Mouse (Mus musculus) embryonic facial prominence, embryonic 12.5 days (tissue): ENCODE results near the gene Spesp1. TPM values are rescaled to one million over a fixed set of nuclear protein-coding genes. Genes with fewer than 3 reads are reported as not detected.

Experiments used
- ATAC-seq: fragments of 200-750 bp; cut with Nextera tagmentation; 2 replicates; pipeline ENCODE4 v1.8.0; 2017; ENCODE audit not compliant: insufficient number of reproducible peaks, insufficient read depth, low FRiP score, low TSS enrichment
- H3K27ac ChIP-seq: fragments of 300-500 bp; sonication (generic); 2 replicates; pipeline ENCODE4 v1.5.1; 2016; ENCODE audit warnings: mild to moderate bottlenecking
- H3K27me3 ChIP-seq: fragments of 300-500 bp; sonication (generic); 2 replicates; pipeline ENCODE4 v1.6.1; 2016; ENCODE audit warnings: mild to moderate bottlenecking, moderate library complexity
- H3K36me3 ChIP-seq: fragments of 300-500 bp; sonication (generic); 2 replicates; pipeline ENCODE4 v1.6.1; 2016; ENCODE audit warnings: mild to moderate bottlenecking
- H3K4me1 ChIP-seq: fragments of 300-500 bp; sonication (generic); 2 replicates; pipeline ENCODE4 v1.6.1; 2016
- H3K4me2 ChIP-seq: fragments of 300-500 bp; sonication (generic); replicated peaks from 2 replicates; pipeline ENCODE4 v1.6.1; 2016; ENCODE audit warnings: mild to moderate bottlenecking, moderate library complexity
- H3K4me3 ChIP-seq: fragments of 300-500 bp; sonication (generic); 2 replicates; pipeline ENCODE4 v1.5.1; 2016; ENCODE audit warnings: mild to moderate bottlenecking
- H3K9ac ChIP-seq: fragments of 300-500 bp; sonication (generic); 2 replicates; pipeline ENCODE4 v1.6.1; 2016; ENCODE audit warnings: mild to moderate bottlenecking, moderate library complexity
- H3K9me3 ChIP-seq: fragments of 300-500 bp; sonication (generic); 2 replicates; pipeline ENCODE4 v1.6.1; 2016; ENCODE audit warnings: mild to moderate bottlenecking, moderate library complexity
- WGBS: fragments of 180-500 bp; shearing (Covaris S2); methylation state at CpG from one replicate; pipeline ENCODE4 v1.1.7; 2016; 5-methylcytosine and 5-hydroxymethylcytosine counted together
- polyA plus RNA-seq: library from polyadenylated mRNA; unstranded; fragments of >200 nt; fragmentation: Nextera tagmentation; extraction: Ambion mirVana; gene quantifications from 2 replicates; pipeline ENCODE4 v1.2.1, GENCODE M21; 2016

The Spesp1 gene
- not detected in 2 replicates for polyA plus RNA-seq

DNA sequence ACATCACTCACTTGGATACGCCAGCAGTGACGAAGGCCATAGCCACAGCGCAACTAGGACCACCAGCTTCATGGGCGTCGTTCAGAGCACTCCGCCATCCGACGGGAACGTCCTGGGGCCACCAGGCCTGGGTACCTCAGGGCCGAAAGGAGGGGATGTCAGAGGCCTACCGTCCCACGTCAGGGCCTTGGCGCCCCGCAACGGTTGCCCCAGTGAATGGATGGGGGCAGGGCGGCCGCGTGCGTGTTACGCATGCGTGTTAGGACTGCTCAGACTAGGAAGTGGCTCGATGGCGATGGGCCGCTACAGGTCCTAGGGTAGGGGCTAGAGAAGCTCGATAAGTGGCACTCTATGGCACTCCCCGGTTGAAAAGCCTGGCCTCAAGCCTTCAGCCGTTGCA, at the start of gene Spesp1:
Spesp1 (minus strand) TSS at position 218 of the 400 bp plus-strand sequence.
- no peak within 1 kb of the TSS for H3K4me3 ChIP-seq
- no peak within 1 kb of the TSS for H3K9ac ChIP-seq
- H3K27me3 ChIP-seq = no peaks in the 10 kb centered on the region
- H3K4me1 ChIP-seq = no peaks in the 10 kb centered on the region
- no peaks in the 10 kb centered on the region for H3K9me3 ChIP-seq
- no peak within 1 kb of the TSS for H3K4me2 ChIP-seq
- WGBS = 87% methylated on average over 27 of the region's 27 CpGs
- ATAC-seq = peak; percentile 28; the same call in 1 of the 2 replicates
- H3K27ac ChIP-seq = no peak within 1 kb of the TSS
- no peaks in the 10 kb centered on the region for H3K36me3 ChIP-seq

DNA sequence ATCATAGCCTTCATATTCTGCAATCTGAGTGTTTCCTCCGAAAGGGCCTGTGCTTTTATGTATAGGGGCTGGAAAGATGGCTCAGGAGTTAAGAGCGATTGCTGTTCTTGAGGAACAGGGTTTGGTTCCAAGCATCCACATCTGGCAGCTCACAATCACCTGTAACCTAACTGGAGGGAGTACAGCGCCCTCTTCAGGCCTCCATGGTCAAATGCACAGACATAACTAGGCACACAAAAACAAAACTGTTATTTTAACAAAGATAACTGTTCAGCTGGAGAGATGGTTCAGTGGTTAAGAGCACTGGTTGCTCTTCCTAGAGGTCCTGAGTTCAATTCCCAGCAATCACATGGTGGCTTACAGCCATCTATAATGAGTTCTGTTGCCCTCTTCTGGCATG, 44.0 kb upstream of the Spesp1 start:
- H3K36me3 ChIP-seq = no peaks in the 10 kb centered on the region
- no peaks in the 10 kb centered on the region; the same call in 1 of the 2 replicates for H3K9me3 ChIP-seq
- no peak for ATAC-seq
- H3K9ac ChIP-seq = no peak overlapping the region
- WGBS = 69% methylated on average over 3 of the region's 3 CpGs
- H3K4me2 ChIP-seq = no peak overlapping the region
- H3K4me3 ChIP-seq = no peak overlapping the region
- H3K4me1 ChIP-seq = no peaks in the 10 kb centered on the region
- H3K27me3 ChIP-seq = no peaks in the 10 kb centered on the region
- no peak overlapping the region for H3K27ac ChIP-seq

DNA sequence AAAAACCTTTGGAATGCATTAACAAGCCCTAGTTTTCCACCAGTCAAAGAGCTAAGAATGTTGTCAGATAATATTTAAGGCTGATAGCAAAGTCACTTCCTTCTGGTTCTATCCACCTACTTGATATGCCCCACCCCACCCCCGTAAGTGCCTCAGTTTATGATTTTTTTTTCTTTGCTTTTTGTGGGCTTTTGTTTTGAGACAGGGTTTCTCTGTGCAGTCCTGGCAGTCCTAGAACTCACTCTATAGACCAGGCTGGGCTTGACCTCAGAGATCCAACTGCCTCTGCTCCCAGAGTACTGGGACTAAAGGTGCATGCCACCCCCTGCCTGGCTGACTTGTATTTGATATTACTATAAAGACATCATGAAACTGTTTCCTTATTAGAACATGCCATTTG, 41.8 kb upstream of the Spesp1 start:
- no peak overlapping the region for H3K4me2 ChIP-seq
- no peak for ATAC-seq
- H3K4me1 ChIP-seq = no peaks in the 10 kb centered on the region
- WGBS = 83% methylated on average over 1 of the region's 1 CpGs
- no peak overlapping the region for H3K4me3 ChIP-seq
- H3K9me3 ChIP-seq = no peaks in the 10 kb centered on the region; the same call in 1 of the 2 replicates
- H3K36me3 ChIP-seq = no peaks in the 10 kb centered on the region
- no peak overlapping the region for H3K27ac ChIP-seq
- no peaks in the 10 kb centered on the region for H3K27me3 ChIP-seq
- H3K9ac ChIP-seq = no peak overlapping the region

DNA sequence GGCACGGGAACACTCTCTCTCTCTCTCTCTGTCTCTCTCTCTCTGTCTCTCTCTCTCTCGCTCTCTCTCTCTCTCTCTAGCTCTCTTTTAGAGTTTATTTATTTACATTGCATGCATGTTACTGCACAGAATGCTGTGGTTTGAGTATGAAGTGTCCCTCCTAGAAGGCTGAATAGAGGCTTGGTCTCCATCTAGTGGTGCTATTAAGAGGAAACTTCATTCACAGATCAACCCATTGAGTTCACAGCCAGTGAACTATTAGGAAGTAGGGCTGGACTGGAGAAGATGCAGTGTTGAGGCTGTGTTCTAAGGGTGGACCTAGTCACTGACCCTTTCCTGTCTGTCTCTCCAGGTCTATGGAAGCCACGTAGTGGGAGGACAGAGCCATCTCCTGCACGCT, 36.7 kb upstream of the Spesp1 start:
- no peak for ATAC-seq
- WGBS = 78% methylated on average over 4 of the region's 4 CpGs
- no peak overlapping the region for H3K4me2 ChIP-seq
- H3K9me3 ChIP-seq = no peaks in the 10 kb centered on the region; the same call in 1 of the 2 replicates
- H3K4me3 ChIP-seq = no peak overlapping the region
- H3K27me3 ChIP-seq = no peaks in the 10 kb centered on the region
- no peak overlapping the region for H3K27ac ChIP-seq
- H3K36me3 ChIP-seq = no peaks in the 10 kb centered on the region
- no peak overlapping the region for H3K9ac ChIP-seq
- no peaks in the 10 kb centered on the region for H3K4me1 ChIP-seq

DNA sequence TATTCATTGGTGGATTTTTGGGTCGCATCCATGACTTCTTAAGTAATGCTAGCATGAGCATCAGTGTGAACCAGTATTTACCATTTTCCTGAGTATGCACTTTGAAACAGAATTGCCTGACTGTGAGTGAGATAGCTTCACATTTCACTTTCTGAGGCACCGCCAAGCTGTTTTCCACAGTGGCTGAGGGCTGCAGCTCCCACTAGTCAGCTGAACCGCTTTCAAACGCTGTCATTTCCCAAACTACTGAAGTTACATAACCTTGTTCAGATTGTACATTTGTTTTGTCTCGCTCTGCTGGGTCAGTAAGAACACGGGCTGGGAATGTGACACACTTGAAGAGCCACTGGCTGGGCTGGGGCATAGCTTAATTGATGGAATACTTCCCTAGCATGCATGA, 33.5 kb upstream of the Spesp1 start:
- WGBS = 88% methylated on average over 6 of the region's 6 CpGs
- no peak overlapping the region for H3K9ac ChIP-seq
- H3K27me3 ChIP-seq = no peaks in the 10 kb centered on the region
- no peaks in the 10 kb centered on the region for H3K36me3 ChIP-seq
- H3K4me2 ChIP-seq = no peak overlapping the region
- no peak overlapping the region for H3K4me3 ChIP-seq
- no peak overlapping the region for H3K27ac ChIP-seq
- no peaks in the 10 kb centered on the region for H3K4me1 ChIP-seq
- no peaks in the 10 kb centered on the region for H3K9me3 ChIP-seq
- no peak for ATAC-seq

DNA sequence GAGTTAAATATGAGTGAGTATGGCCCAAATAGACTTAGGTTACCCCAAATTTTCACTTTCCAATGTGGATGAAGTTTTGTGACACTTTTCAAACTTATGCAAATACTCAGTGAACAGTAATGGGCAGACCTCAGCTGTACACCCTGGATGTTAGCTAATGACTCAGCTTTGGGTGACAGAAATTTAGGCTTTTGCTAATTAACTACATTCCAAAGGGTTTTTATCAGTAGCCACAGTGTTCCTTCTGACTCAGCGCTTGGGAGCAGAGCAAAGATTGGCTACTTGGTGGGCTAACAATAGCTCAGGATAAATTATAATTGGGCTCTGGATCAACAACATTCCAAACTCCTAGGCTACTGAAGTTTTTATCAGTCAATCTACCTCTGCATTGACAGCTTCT, 14.9 kb upstream of the Spesp1 start:
- H3K4me1 ChIP-seq = no peaks in the 10 kb centered on the region
- no peaks in the 10 kb centered on the region for H3K27me3 ChIP-seq
- H3K9ac ChIP-seq = no peak overlapping the region
- no peak overlapping the region for H3K4me2 ChIP-seq
- no peaks in the 10 kb centered on the region for H3K36me3 ChIP-seq
- no peak for ATAC-seq
- H3K9me3 ChIP-seq = no peaks in the 10 kb centered on the region
- 74% methylated on average over 1 of the region's 1 CpGs for WGBS
- no peak overlapping the region for H3K27ac ChIP-seq
- H3K4me3 ChIP-seq = no peak overlapping the region

DNA sequence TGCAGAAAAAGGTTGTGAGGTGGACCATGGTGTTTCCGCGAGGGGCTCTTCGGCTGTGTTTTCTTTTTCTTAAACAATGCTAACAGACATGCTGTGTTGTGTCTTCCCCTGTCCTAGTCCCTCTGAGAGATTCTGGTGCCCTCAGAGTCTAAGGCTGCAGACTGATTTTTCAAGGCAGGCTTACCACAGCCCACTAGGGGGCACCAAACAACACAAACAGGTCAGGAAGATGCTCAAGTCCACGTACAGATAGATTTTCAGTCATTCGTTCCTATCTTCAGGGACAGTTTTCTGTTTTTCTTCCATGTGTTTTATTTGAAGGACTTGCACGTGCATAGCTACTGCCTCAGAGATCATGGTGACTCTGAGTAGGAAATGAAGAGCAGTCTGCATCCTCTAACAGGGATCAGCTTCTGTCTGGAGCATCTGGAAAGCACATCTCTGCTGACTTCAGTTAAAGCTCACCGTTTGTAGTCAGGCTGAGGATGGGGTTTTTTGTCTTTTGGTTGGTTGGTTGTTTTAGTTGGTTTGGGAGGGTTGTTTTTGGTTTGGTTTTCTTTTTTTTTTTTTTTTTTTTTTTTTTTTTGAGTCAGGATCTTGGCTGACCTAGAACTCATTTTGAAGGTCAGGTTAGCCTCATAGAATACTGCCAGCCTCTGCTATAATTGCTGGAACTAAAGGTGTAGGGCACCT, 13.1 kb upstream of the Spesp1 start:
- no peaks in the 10 kb centered on the region for H3K36me3 ChIP-seq
- no peaks in the 10 kb centered on the region for H3K4me1 ChIP-seq
- H3K4me2 ChIP-seq = no peak overlapping the region
- H3K4me3 ChIP-seq = no peak overlapping the region
- H3K27ac ChIP-seq = no peak overlapping the region
- no peak for ATAC-seq
- WGBS = 30% methylated on average over 7 of the region's 7 CpGs
- no peaks in the 10 kb centered on the region for H3K9me3 ChIP-seq
- no peaks in the 10 kb centered on the region for H3K27me3 ChIP-seq
- H3K9ac ChIP-seq = no peak overlapping the region

DNA sequence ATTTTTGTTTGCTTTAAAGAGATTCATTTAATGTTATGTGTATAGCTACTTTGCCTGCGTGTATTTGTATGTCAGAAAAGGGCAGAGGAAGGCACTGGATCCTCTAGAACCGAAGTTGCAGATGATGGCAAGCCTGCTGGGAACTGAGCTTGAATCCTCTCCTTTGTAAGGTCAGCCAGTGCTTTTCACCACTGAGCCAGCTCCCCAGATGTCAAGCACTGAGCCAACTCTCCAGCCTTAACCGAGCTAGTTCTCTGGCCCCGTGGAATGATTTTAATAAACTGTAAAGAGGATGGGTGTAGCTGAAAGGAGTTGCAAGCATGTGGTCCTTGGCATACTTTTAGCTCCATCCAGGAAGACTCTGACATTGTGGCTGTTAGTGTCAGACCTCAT, 5.6 kb upstream of the Spesp1 start:
- no peaks in the 10 kb centered on the region for H3K9me3 ChIP-seq
- no peaks in the 10 kb centered on the region for H3K36me3 ChIP-seq
- ATAC-seq = no peak
- no peaks in the 10 kb centered on the region for H3K4me1 ChIP-seq
- no peak overlapping the region for H3K27ac ChIP-seq
- 66% methylated on average over 4 of the region's 4 CpGs for WGBS
- H3K4me3 ChIP-seq = no peak overlapping the region
- no peaks in the 10 kb centered on the region for H3K27me3 ChIP-seq
- H3K9ac ChIP-seq = no peak overlapping the region
- H3K4me2 ChIP-seq = no peak overlapping the region

DNA sequence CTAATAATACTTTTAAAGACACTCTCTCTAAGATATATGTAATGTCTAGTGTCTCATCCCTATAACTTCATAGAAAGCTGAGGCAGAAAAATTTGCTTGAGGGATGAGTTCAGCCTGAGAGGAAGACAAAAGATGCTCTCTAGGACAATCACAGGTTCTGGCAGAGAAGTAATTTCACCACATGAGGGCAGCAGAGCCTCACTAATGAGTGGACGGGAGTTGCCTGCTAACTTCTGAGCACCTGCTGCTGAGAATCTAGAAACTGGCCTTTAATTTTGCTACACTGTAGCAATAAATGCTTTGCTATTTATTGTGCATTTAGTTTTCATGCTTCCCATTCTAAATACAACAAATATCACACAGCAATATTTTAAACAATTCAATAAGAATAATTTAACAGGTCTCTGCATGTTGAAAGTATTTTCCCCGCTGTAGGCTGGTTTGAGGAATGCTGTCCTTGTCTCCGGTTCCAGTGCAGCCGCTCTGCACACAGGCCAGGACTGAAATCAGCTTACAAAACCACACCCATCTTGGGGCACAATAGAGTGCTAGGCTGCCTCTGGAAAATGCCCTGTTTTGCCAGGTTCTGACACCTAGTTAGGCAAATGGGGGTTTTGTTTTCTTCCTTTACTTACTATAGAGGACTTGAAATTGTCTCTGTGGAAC, 5.1 kb upstream of the Spesp1 start:
- ATAC-seq = no peak
- Histone ChIP-seq H3K4me3 (no peak overlapping the region), H3K9ac (no peak overlapping the region), H3K4me2 (no peak overlapping the region), H3K27me3 (no peaks in the 10 kb centered on the region), H3K27ac (no peak overlapping the region), H3K4me1 (no peaks in the 10 kb centered on the region), H3K9me3 (no peaks in the 10 kb centered on the region), H3K36me3 (no peaks in the 10 kb centered on the region)
- 35% methylated on average over 4 of the region's 4 CpGs for WGBS

DNA sequence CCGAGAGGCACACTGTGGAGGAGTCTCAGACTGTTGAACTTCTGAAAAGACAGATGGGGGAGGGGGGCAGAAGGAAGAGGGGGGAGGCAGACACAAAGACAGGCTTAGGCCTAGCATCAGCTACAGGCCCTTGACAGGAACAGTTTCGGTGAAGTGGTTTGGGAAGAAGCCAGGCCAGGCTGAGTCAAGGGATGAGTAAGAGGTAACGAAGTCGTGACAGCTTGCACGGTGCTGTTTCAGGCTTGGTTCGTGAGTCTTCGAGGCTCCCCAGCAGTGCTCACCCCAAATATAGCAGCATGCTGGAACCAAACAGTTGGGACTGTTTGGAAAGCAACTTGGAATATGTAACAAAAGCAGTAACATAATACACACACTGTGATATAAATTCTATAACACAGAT, 2.3 kb upstream of the Spesp1 start:
- H3K4me1 ChIP-seq = no peaks in the 10 kb centered on the region
- no peak overlapping the region for H3K9ac ChIP-seq
- no peaks in the 10 kb centered on the region for H3K9me3 ChIP-seq
- no peak overlapping the region for H3K4me2 ChIP-seq
- H3K27me3 ChIP-seq = no peaks in the 10 kb centered on the region
- H3K4me3 ChIP-seq = no peak overlapping the region
- H3K36me3 ChIP-seq = no peaks in the 10 kb centered on the region
- H3K27ac ChIP-seq = no peak overlapping the region
- no peak for ATAC-seq
- WGBS = 84% methylated on average over 7 of the region's 7 CpGs

DNA sequence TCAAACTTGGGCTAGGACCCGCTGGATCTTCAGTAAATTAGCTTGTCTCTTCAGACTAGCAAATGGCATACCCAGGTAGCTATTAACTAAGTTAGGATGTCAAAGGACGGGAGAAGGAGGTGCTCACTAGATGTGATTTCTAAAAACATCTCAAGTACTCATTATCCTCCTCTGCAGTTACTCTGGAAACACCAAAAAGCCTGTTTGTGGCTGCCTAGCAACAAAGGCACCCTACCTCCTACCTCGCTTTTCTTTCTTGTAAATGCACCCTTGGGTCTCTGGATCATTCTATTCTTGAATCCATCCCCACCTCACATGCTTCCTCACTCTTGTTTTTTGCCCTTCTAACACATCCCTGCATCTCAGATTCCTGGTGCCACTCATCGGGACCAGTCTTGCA, 5.1 kb downstream of the Spesp1 start:
- Histone ChIP-seq H3K9me3 (no peaks in the 10 kb centered on the region), H3K36me3 (no peaks in the 10 kb centered on the region), H3K9ac (no peak overlapping the region), H3K4me3 (no peak overlapping the region), H3K4me2 (no peak overlapping the region), H3K27me3 (no peaks in the 10 kb centered on the region), H3K27ac (no peak overlapping the region), H3K4me1 (no peaks in the 10 kb centered on the region)
- WGBS = 72% methylated on average over 4 of the region's 4 CpGs
- ATAC-seq = no peak

DNA sequence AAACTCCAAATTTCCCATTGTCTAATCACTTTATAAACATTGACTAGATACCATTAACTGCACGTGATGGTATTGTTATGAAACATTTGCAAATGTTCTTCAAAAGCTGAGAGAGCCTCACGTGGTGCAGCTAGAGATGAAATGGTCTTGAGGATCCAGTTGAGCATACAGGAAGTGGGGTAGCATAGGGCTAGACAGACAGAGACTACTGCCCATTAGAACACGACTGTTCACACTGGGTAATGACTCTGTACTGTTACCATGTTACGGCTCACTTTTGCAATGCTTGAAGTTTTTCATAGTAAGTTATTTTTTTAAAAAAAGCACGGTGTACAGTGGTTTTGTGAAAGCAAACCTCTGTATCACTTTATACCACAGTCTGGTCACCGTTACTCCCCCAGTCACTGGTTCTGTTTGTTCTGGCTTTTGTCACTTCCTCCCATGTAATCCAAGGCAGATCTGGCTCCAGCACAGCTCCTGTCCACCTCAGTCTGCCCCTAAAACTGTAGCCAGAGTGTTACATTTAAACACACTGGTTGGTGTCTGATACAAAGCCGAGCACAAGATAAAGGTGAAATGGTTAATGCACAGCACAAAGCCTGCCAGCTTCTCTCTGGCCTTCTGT, 11.1 kb downstream of the Spesp1 start:
- Histone ChIP-seq H3K4me2 (no peak overlapping the region), H3K27ac (no peak overlapping the region), H3K4me1 (no peaks in the 10 kb centered on the region), H3K9ac (no peak overlapping the region), H3K27me3 (no peaks in the 10 kb centered on the region), H3K9me3 (no peaks in the 10 kb centered on the region), H3K36me3 (no peaks in the 10 kb centered on the region), H3K4me3 (no peak overlapping the region)
- no peak for ATAC-seq
- 57% methylated on average over 7 of the region's 7 CpGs for WGBS
